Mouse (Mus musculus): Measurements from ENCODE around the gene Prdm11. TPM values are rescaled to one million over a fixed set of nuclear protein-coding genes. Genes with fewer than 3 reads are reported as not detected.
A peak's percentile ranks its signal among the peaks of the same experiment; 100 is the strongest.

Prdm11 gene
- polyA plus RNA-seq, 1 experiment from 2014 or later, result 1.4 TPM

DNA sequence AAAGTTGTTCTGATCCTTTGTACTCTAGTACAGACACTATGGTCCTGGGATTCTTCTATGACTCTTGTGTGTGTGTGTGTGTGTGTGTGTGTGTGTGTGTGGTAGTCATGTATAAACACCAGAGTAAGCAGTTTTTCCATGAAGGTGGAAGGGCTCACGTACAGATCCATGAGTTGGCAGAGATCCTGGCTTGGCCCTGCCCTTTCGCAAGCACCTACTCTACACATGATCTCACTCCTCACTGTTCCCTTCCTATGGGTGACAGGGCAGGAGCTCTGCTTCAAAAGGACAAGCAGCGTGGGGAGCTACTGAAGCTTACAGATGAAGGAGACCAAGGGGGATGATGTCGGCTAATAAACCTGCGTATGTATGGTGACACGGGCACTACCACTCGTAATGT lies 18.3 kb downstream of the Prdm11 start:
- no peaks in the 10 kb centered on the region for H3K27me3 ChIP-seq
- no peak for ATAC-seq
- H3K4me3 ChIP-seq, result no peak overlapping the region
- H3K4me2 ChIP-seq, result no peak overlapping the region
- H3K27ac ChIP-seq, result no peak overlapping the region
- peaks cover 12% of the 10 kb centered on the region for H3K9me3 ChIP-seq (replicated peaks)
- H3K4me1 ChIP-seq, result peaks cover 32% of the 10 kb centered on the region
- H3K36me3 ChIP-seq (ENCODE audit: poor library complexity, severe bottlenecking), result peaks cover 21% of the 10 kb centered on the region; the same call in 1 of the 2 replicates
- 97% methylated on average over 7 of the region's 7 CpGs for whole genome bisulfite sequencing
- no peak overlapping the region for H3K9ac ChIP-seq

DNA sequence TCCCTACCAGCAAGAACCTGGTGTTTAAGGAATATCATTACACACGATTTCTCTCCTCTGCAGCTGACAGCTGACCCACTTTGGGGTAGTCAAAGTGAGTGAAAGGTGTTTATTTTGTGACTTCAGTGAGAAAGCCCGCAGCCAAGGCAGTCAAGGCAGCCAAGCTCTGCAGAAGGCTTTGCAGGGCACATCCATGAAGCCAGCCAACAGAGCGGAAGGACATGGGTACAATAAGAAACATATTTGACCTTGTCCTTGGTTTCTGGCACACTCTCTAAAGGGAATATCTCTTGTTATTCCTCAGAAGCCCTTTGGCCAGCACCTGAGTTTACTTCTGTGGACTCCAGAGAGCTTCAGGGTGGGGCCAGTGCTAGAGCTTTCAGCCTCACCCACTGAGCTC lies 21.5 kb downstream of the Prdm11 start:
- 93% methylated on average over 3 of the region's 3 CpGs for WGBS
- H3K4me1 ChIP-seq, result peaks cover 3% of the 10 kb centered on the region
- H3K27ac ChIP-seq, result no peak overlapping the region
- H3K9me3 ChIP-seq (replicated peaks), result peaks cover 19% of the 10 kb centered on the region
- H3K4me3 ChIP-seq, result no peak overlapping the region
- ATAC-seq, result no peak
- no peaks in the 10 kb centered on the region for H3K27me3 ChIP-seq
- no peak overlapping the region for H3K9ac ChIP-seq
- H3K36me3 ChIP-seq (ENCODE audit: poor library complexity, severe bottlenecking), result peaks cover 30% of the 10 kb centered on the region
- H3K4me2 ChIP-seq, result no peak overlapping the region

DNA sequence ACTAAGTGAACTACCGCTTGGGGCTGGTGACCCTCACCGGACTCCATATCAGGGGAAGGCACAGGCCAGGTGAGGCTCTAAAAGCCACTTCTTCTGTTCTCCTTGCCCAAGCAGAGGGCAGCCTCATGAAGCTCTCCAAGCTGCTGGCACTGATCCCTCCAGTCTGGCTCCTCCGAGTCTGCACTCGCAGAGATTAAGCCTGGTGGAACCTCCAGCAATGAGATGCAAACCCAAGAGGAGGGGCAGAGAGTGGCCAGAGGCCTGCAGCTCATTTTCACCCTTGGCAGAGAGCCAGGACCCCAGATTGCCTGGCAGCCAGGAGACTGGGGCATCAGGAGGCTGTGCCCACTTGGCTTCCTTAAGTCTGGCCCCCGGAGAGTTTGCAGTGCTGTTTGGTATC lies 27.1 kb downstream of the Prdm11 start:
- no peak overlapping the region for H3K9ac ChIP-seq
- peak; percentile 19; the same call in 1 of the 2 replicates for ATAC-seq
- WGBS, result 60% methylated on average over 5 of the region's 5 CpGs
- peaks cover 17% of the 10 kb centered on the region for H3K9me3 ChIP-seq (replicated peaks)
- H3K4me3 ChIP-seq, result no peak overlapping the region
- H3K27ac ChIP-seq, result no peak overlapping the region
- H3K36me3 ChIP-seq (ENCODE audit: poor library complexity, severe bottlenecking), result peaks cover 19% of the 10 kb centered on the region
- no peaks in the 10 kb centered on the region for H3K27me3 ChIP-seq
- peaks cover 26% of the 10 kb centered on the region for H3K4me1 ChIP-seq
- no peak overlapping the region for H3K4me2 ChIP-seq

DNA sequence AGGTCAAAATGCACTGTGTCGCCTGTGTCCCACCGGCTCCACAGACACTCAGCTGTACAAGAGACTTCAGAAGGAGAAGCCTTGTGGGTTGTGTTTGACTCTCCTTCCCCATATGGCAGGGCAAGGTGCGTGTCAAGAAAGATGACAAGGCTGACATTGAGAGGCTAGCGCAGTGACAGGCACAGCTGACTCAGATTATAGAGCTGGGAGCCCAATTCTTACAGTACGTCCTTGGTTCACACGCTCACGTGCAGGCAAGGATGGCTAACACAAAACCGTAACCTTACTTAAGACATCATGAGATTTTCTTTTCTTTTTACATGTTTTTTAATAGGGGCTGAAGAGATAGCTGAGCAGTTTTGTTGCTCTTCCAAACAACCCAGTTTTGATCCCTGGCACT lies 28.8 kb downstream of the Prdm11 start:
- H3K27ac ChIP-seq, result no peak overlapping the region
- no peak overlapping the region for H3K9ac ChIP-seq
- H3K36me3 ChIP-seq (ENCODE audit: poor library complexity, severe bottlenecking), result peaks cover 9% of the 10 kb centered on the region
- no peak for ATAC-seq
- no peaks in the 10 kb centered on the region for H3K27me3 ChIP-seq
- no peak overlapping the region for H3K4me3 ChIP-seq
- H3K9me3 ChIP-seq (replicated peaks), result 0 out of 2 replicates have a peak, but pooled peaks cover 1% of the 10 kb centered on the region
- H3K4me1 ChIP-seq, result peaks cover 27% of the 10 kb centered on the region
- WGBS, result 87% methylated on average over 8 of the region's 8 CpGs
- no peak overlapping the region for H3K4me2 ChIP-seq

DNA sequence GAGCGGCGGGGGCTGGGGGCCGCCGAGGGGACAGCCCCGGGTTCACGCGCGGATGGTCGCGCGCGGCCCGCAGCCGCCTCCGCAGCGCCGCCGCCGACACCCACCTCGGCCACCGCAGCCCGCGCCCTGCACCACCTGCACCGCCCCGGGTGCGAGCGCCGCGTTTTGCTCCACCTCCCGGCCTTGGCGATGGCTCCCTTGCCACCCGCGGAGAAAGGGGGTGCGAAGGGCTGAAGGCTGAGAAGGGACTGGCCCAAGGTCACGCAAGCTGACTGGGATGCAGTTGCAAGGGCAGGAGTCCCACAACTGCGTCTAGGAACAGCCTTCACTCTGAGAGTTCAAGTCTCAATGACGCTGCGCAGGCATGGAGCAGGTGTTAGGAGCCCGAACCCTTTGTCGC lies 30.9 kb downstream of the Prdm11 start:
- no peaks in the 10 kb centered on the region for H3K9me3 ChIP-seq (replicated peaks)
- peak; percentile 33 for ATAC-seq
- H3K4me1 ChIP-seq, result peaks cover 27% of the 10 kb centered on the region
- H3K36me3 ChIP-seq (ENCODE audit: poor library complexity, severe bottlenecking), result peaks cover 12% of the 10 kb centered on the region
- H3K4me3 ChIP-seq, result peak overlapping the region; percentile 61
- peak overlapping the region; percentile 79 for H3K9ac ChIP-seq
- H3K27me3 ChIP-seq, result no peaks in the 10 kb centered on the region
- peak overlapping the region; percentile 69; the same call in 1 of the 2 replicates for H3K27ac ChIP-seq
- WGBS, result 5% methylated on average over 18 of the region's 40 CpGs
- peak overlapping the region; percentile 97 for H3K4me2 ChIP-seq

DNA sequence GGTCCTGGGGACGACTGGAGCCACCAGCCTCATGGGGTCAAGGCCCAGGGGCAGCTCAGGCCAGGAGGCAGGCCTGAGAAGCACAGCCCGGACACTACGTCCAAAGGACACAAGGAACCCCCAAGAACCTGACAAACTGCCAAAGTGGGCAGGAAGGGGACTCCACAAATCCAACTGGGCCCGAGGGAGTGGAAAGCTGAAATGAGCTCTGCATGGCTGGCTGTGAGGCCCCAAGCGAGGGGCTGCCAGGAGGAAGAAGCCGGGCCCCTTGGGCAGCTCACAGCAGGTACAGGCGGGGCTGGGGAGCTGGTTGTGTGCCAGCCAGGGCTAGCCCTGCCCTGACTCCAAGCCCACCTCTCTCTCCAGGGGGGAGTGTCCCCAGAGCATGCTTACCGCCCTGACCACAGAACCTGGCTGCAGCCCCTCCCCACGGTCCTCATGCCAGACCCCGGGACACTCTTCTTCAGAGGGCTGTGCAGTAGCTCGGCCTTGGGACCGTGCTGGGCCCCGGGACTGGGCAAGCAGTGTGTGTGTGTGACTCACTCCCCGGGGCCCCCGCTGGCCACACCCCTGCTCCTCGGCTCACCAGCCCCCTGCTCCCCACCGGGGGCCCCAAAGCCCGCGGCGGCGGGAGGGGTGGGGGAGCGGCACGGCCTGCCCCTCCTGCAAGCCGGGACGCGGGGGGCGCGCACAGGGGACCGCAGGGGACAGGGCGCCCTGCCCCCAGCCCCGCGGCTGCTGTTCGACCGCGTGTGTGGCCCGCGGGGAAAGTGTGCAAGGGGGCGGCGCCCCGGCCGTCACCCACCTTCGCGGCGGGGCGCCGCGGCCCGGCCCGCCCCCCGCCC lies 31.7 kb downstream of the Prdm11 start:
- ATAC-seq, result peak; percentile 75
- Histone ChIP-seq H3K4me2 (peak overlapping the region; percentile 97), H3K36me3 (ENCODE audit: poor library complexity, severe bottlenecking) (peaks cover 12% of the 10 kb centered on the region), H3K27me3 (no peaks in the 10 kb centered on the region), H3K4me3 (peak overlapping the region; percentile 61), H3K9me3 (replicated peaks) (no peaks in the 10 kb centered on the region), H3K27ac (peak overlapping the region; percentile 69), H3K9ac (peak overlapping the region; percentile 79), H3K4me1 (peaks cover 27% of the 10 kb centered on the region)
- 7% methylated on average over 22 of the region's 50 CpGs for WGBS

DNA sequence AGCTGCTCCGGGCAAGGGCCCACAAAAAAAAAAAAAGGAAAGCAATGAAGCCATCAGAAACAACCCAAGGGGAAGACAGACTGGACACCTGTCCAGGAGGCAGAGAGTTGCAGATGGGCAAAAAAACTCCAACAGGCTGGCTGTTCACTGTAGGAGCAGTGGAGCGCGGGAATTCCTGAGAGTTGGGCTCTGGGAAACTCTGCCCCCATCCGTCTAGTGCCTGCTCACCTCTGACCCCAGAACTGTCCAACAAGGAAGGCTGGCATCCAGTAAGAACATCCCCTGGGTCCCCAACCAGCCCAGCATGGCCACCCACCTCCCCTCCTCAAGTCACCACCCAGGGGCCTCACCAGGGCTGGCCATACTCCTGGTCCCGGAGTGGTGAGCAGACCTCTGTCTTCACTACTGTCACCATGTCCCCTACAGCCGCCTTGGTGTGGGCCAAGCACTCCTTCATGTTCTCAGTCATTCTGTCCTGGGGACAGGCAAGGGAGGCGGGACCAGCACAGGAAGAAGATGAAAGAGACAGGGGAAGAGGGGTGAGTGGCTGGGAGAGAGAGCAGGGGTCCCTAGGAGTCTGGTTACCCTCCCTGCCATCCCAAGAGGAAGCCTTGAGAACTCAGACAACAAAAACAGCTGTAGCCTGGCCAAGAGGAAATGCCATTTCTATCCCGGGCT lies 32.4 kb downstream of the Prdm11 start:
- Histone ChIP-seq H3K4me3 (no peak overlapping the region), H3K27me3 (no peaks in the 10 kb centered on the region), H3K4me1 (peaks cover 19% of the 10 kb centered on the region), H3K9me3 (replicated peaks) (no peaks in the 10 kb centered on the region), H3K36me3 (ENCODE audit: poor library complexity, severe bottlenecking) (peaks cover 19% of the 10 kb centered on the region), H3K27ac (peak overlapping the region; percentile 69), H3K9ac (0 out of 2 replicates have a peak overlapping the region, but pooled peaks have one; percentile 79), H3K4me2 (peak overlapping the region; percentile 97)
- no peak for ATAC-seq
- WGBS, result 69% methylated on average over 8 of the region's 8 CpGs

DNA sequence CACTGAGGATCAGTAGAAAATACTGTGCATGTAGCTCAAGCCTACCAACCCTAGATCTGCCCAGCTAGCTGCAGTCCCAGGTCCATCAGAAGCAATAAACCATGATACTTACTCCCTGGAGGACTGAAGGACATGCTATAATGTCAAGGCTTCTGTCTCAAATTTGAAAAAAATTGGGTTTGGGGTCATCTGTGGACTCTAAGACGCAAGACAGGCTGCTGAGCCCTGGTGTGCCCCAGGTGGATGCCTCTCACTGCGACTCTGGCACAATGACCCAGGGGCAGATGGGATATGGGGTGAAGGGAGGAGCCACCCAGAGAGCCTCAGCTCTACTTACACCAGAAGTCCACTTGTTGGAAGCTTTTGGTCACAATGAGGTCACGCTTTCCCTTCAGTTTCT lies 33.0 kb downstream of the Prdm11 start:
- Histone ChIP-seq H3K27ac (no peak overlapping the region), H3K27me3 (no peaks in the 10 kb centered on the region), H3K4me3 (no peak overlapping the region), H3K9ac (no peak overlapping the region), H3K4me1 (peaks cover 18% of the 10 kb centered on the region), H3K4me2 (no peak overlapping the region), H3K9me3 (replicated peaks) (no peaks in the 10 kb centered on the region), H3K36me3 (ENCODE audit: poor library complexity, severe bottlenecking) (peaks cover 24% of the 10 kb centered on the region)
- no peak for ATAC-seq
- 97% methylated on average over 3 of the region's 3 CpGs for WGBS

DNA sequence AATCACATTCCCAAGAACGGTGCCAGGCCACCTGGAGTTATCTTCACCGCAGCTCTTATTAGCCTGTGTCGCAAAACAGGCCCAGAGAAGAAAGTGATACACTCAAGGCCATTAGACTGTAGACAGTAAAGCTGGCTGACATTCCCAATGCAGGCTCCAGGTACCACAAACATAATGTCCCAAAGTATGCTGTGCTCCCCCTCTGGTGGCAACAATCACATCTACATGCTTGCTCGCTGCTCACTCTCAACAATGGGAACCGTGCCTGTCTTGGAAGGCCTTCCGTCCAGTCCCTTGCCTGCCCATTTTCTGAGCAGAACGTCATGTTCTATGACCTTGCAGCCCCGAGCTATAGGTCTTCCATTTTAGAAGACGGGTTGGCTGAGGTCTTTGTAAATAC lies 34.0 kb downstream of the Prdm11 start:
- ATAC-seq, result no peak
- Histone ChIP-seq H3K27ac (no peak overlapping the region), H3K4me1 (peaks cover 18% of the 10 kb centered on the region), H3K4me2 (no peak overlapping the region), H3K27me3 (no peaks in the 10 kb centered on the region), H3K9ac (no peak overlapping the region), H3K36me3 (ENCODE audit: poor library complexity, severe bottlenecking) (peaks cover 28% of the 10 kb centered on the region), H3K9me3 (replicated peaks) (no peaks in the 10 kb centered on the region), H3K4me3 (no peak overlapping the region)
- 94% methylated on average over 9 of the region's 9 CpGs for WGBS

DNA sequence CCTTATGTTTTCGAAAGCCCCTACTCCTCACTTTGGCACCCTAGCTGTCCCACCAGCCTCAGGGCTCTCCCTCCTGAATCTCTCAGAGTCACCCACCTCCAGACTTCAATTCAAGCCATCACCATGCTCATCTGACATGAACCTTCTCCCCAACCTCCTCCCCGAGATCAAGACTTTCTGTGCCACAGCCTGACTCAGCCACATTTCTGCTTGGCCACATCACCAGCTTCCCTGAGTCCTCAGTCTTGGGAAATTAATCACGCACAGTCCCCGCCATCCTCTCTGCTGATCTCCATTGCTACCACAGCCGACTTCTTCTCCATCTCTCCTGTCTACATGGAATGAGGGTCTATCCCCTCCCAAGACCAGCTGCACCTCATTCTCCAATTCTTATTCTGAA lies 34.5 kb downstream of the Prdm11 start:
- 93% methylated on average over 5 of the region's 5 CpGs for WGBS
- Histone ChIP-seq H3K27ac (no peak overlapping the region), H3K9me3 (replicated peaks) (no peaks in the 10 kb centered on the region), H3K4me2 (no peak overlapping the region), H3K27me3 (no peaks in the 10 kb centered on the region), H3K4me1 (peaks cover 18% of the 10 kb centered on the region), H3K9ac (no peak overlapping the region), H3K36me3 (ENCODE audit: poor library complexity, severe bottlenecking) (peaks cover 30% of the 10 kb centered on the region), H3K4me3 (no peak overlapping the region)
- no peak for ATAC-seq

DNA sequence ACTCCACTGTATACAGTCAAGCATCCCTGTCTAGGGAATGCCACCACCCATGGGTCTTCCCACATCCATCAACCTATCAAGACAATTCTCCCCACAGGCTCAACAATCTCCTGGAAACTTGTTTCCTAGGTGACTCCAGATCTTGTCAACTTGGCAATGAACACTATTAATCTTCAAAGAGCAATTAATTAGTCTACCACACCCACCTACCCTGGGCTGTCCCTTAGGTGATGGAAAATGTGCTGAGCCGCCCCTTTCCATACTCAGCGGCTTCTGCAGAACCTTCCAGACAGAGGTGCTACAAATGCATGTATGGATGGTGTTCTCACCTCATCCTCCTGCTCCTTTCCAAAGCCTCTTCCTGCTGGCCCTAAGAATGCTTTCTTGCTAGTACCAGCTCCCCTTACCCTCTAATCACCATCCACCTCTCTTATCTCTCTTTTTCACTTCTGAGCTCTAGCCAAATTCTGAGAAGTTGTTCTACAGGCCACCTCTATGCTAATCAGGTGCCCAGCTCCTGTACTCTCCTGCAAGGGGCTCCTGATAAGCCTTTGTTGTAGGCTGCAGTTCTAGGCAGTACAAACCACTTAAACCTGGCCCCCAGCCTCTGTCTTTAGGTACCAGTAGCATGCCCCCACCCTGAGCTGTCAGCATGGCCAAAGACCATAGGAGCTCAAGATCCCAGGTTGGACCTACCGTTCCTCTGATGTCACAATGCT lies 37.8 kb downstream of the Prdm11 start:
- H3K9ac ChIP-seq, result no peak overlapping the region
- no peaks in the 10 kb centered on the region for H3K9me3 ChIP-seq (replicated peaks)
- peaks cover 37% of the 10 kb centered on the region for H3K36me3 ChIP-seq (ENCODE audit: poor library complexity, severe bottlenecking)
- H3K27me3 ChIP-seq, result no peaks in the 10 kb centered on the region
- ATAC-seq, result no peak
- 97% methylated on average over 3 of the region's 3 CpGs for WGBS
- no peak overlapping the region for H3K27ac ChIP-seq
- 0 out of 2 replicates have a peak, but pooled peaks cover 3% of the 10 kb centered on the region for H3K4me1 ChIP-seq
- no peak overlapping the region for H3K4me2 ChIP-seq
- no peak overlapping the region for H3K4me3 ChIP-seq

DNA sequence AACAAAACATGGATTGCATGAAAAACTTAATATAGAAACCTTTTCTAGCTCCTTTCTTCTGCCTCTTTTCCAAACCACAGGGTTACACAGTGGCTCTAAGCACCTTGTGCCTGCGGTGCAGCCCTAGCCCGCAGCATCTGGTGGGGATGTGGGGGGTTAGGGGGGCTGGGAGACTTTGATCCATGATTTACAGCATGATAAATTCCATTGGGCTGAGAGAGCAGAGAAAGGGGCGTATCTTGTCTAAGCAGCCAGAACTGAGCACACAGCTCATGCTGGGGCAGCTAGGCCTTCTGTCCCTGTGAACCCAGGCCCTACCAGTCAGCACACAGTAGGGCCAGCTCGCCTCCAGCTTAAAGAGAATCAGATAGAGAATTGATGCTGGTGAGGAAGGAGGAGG lies 40.9 kb downstream of the Prdm11 start:
- Histone ChIP-seq H3K27me3 (no peaks in the 10 kb centered on the region), H3K9ac (no peak overlapping the region), H3K9me3 (replicated peaks) (no peaks in the 10 kb centered on the region), H3K4me3 (no peak overlapping the region), H3K4me2 (no peak overlapping the region), H3K27ac (no peak overlapping the region), H3K4me1 (0 out of 2 replicates have a peak, but pooled peaks cover 3% of the 10 kb centered on the region), H3K36me3 (ENCODE audit: poor library complexity, severe bottlenecking) (peaks cover 30% of the 10 kb centered on the region)
- 76% methylated on average over 4 of the region's 4 CpGs for WGBS
- ATAC-seq, result no peak
